In the genomic region with DNA sequence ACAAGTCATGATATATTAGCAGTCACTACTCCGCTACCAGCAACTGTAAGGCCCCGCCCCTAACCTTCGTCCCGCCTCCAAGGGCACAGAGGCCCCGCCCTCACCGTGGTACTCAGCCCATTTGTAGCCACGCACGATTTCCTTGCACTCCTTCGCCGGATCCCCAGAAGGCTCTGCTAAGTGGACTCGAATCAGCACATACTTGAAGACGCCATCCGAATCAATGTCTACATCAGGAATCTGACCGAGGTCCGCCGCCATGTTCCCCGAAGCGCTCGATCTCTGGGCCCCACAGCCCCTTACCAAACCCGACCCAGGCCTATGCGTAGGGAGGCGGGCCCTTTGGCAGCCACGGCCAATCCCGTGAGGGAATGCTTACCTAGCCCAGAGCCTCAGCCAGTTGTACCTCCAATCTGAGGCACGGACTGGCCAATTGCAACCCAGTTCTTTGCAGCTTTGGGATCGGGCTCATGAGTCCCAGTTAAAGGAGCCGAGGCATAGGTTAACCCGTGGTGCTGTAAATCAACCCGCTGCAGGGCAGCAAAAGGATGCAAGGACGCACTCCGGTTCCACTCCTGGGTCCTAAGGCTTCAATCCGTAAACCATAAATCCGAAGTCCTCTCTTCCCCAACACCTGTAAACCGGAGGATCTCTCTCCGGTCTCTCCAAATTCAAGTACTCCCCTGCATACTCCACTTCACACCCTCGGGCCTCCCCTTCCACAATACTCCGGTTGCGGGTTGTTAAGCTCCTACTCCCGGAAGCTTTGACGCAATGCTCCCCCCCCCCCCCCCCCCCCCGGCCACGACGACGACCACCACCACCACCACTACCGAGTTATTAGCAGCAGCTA, we compare ENCODE assay signal across 8 mouse cellular contexts. TPM values are rescaled to one million over a fixed set of nuclear protein-coding genes. Genes with fewer than 3 reads are reported as not detected.
DNase-seq lines count a peak whose midpoint lies in the region; ATAC-seq lines count a peak whose summit lies in the region.

Gene Mamdc4, minus strand, starts transcription at position 267 of the 853 bp plus-strand sequence.
Gene Phpt1, minus strand, starts transcription at position 646 of the 853 bp plus-strand sequence.

- peak; percentile 91 for ATAC-seq in heart, embryonic 13.5 days (ENCODE audit: extremely low read depth, insufficient number of reproducible peaks, low FRiP score, low TSS enrichment)
- peak; percentile 96 for ATAC-seq in liver, embryonic 12.5 days
- peak; percentile 97 for ATAC-seq in stomach, embryonic 15.5 days (ENCODE audit: insufficient read depth, low FRiP score, low read depth)

- under 1% methylated on average over 41 of the region's 45 CpGs for WGBS in heart, embryonic 13.5 days
- under 1% methylated on average over 41 of the region's 45 CpGs for WGBS in liver, embryonic 12.5 days (ENCODE audit: insufficient replicate concordance)
- under 1% methylated on average over 43 of the region's 45 CpGs for WGBS in stomach, embryonic 15.5 days

- peak; percentile 97 for DNase-seq in CD4-positive, CD25-positive, alpha-beta regulatory T cell, adult 2 months (ENCODE audit: low read depth, low spot score)
- peak; percentile 91 for DNase-seq in fat pad, adult 2 months (ENCODE audit: extremely low read depth, low read depth, low spot score)
- DNase-seq in kidney, postnatal 10 days, result peak; percentile 97
- DNase-seq in natural killer cell, adult 2 months (ENCODE audit: low spot score in 2 of 2), result peak; percentile 96

- H3K9me3 ChIP-seq in heart, embryonic 13.5 days, result no peaks in the 10 kb centered on the region
- H3K9me3 ChIP-seq in liver, embryonic 12.5 days (replicated peaks), result no peaks in the 10 kb centered on the region
- H3K9me3 ChIP-seq in stomach, embryonic 15.5 days, result no peaks in the 10 kb centered on the region

- peaks cover 26% of the 10 kb centered on the region for H3K36me3 ChIP-seq in heart, embryonic 13.5 days
- H3K36me3 ChIP-seq in liver, embryonic 12.5 days, result peaks cover 21% of the 10 kb centered on the region
- no peaks in the 10 kb centered on the region for H3K36me3 ChIP-seq in stomach, embryonic 15.5 days

- H3K4me2 ChIP-seq in heart, embryonic 13.5 days, result peak within 1 kb of the TSS; percentile 90
- peak within 1 kb of the TSS; percentile 83 for H3K4me2 ChIP-seq in liver, embryonic 12.5 days
- peak within 1 kb of the TSS; percentile 92 for H3K4me2 ChIP-seq in stomach, embryonic 15.5 days

- H3K27me3 ChIP-seq in heart, embryonic 13.5 days (replicated peaks), result peaks cover 42% of the 10 kb centered on the region
- peaks cover 46% of the 10 kb centered on the region for H3K27me3 ChIP-seq in liver, embryonic 12.5 days (replicated peaks)
- H3K27me3 ChIP-seq in stomach, embryonic 15.5 days (replicated peaks), result peaks cover 36% of the 10 kb centered on the region

- peak within 1 kb of the TSS; percentile 86 for H3K27ac ChIP-seq in brown adipose tissue, adult 24 weeks (replicated peaks; ENCODE audit: low read depth, low read length)
- peak within 1 kb of the TSS; percentile 90 for H3K27ac ChIP-seq in heart, embryonic 13.5 days (replicated peaks)
- H3K27ac ChIP-seq in liver, embryonic 12.5 days, result peak within 1 kb of the TSS; percentile 63
- peak within 1 kb of the TSS; percentile 89 for H3K27ac ChIP-seq in stomach, embryonic 15.5 days

- peak within 1 kb of the TSS; percentile 83 for H3K4me3 ChIP-seq in brown adipose tissue, adult 24 weeks (ENCODE audit: insufficient read depth, low read depth, low read length)
- peak within 1 kb of the TSS; percentile 71 for H3K4me3 ChIP-seq in heart, embryonic 13.5 days
- H3K4me3 ChIP-seq in liver, embryonic 12.5 days, result peak within 1 kb of the TSS; percentile 64
- peak within 1 kb of the TSS; percentile 50 for H3K4me3 ChIP-seq in stomach, embryonic 15.5 days (replicated peaks)

- H3K4me1 ChIP-seq in brown adipose tissue, adult 24 weeks (ENCODE audit: control insufficient read depth, insufficient read depth, insufficient read length, low read length), result peaks cover 3% of the 10 kb centered on the region; the same call in 1 of the 2 replicates
- H3K4me1 ChIP-seq in heart, embryonic 13.5 days, result peaks cover 56% of the 10 kb centered on the region
- H3K4me1 ChIP-seq in liver, embryonic 12.5 days, result peaks cover 67% of the 10 kb centered on the region
- peaks cover 51% of the 10 kb centered on the region for H3K4me1 ChIP-seq in stomach, embryonic 15.5 days

- H3K9ac ChIP-seq in heart, embryonic 13.5 days, result peak within 1 kb of the TSS; percentile 86
- H3K9ac ChIP-seq in liver, embryonic 12.5 days, result peak within 1 kb of the TSS; percentile 70
- peak within 1 kb of the TSS; percentile 48; the same call in 1 of the 2 replicates for H3K9ac ChIP-seq in stomach, embryonic 15.5 days

RNA-seq across cellular contexts. Expression of gene Mamdc4, which starts in this region (rescaled TPM):
- 0.36 and 0.54 TPM in 2 replicates for polyA plus RNA-seq in brown adipose tissue, adult 24 weeks (2012; ENCODE audit: insufficient read depth, insufficient read length, missing spikeins)
- polyA plus RNA-seq in heart, embryonic 13.5 days (2015; fragmentation: Nextera tagmentation; extraction: Ambion mirVana), result 4.6 and 7.3 TPM in 2 replicates
- 0.38 and 0.45 TPM in 2 replicates for polyA plus RNA-seq in liver, embryonic 12.5 days (2016; fragmentation: Nextera tagmentation; extraction: Ambion mirVana)
- polyA plus RNA-seq in stomach, embryonic 15.5 days (2015; fragmentation: Nextera tagmentation; extraction: Ambion mirVana), result 74.5 and 104 TPM in 2 replicates

RNA-seq across cellular contexts. Expression of gene Phpt1, which starts in this region (rescaled TPM):
- 70.7 and 86.8 TPM in 2 replicates for polyA plus RNA-seq in brown adipose tissue, adult 24 weeks (2012; ENCODE audit: insufficient read depth, insufficient read length, missing spikeins)
- polyA plus RNA-seq in heart, embryonic 13.5 days (2015; fragmentation: Nextera tagmentation; extraction: Ambion mirVana), result 177 and 199 TPM in 2 replicates
- 67.8 and 69.2 TPM in 2 replicates for polyA plus RNA-seq in liver, embryonic 12.5 days (2016; fragmentation: Nextera tagmentation; extraction: Ambion mirVana)
- 144 and 151 TPM in 2 replicates for polyA plus RNA-seq in stomach, embryonic 15.5 days (2015; fragmentation: Nextera tagmentation; extraction: Ambion mirVana)

Comparison
In these comparisons a context has a peak if more than half of its experiments do, and no peak if none do; other contexts are left out.
1. Peak in every context shown above with its lines: DNase-seq, ATAC-seq, H3K4me3 ChIP-seq and H3K27ac ChIP-seq.